Mouse (Mus musculus): Measurements from ENCODE around the gene E2f2. TPM values are rescaled to one million over a fixed set of nuclear protein-coding genes. Genes with fewer than 3 reads are reported as not detected.

E2f2 gene
- polyA plus RNA-seq, 1 experiment from 2014 or later = 4.3 TPM

GRCm38 (mm10) chr4:136179456-136179855 lies 7.3 kb downstream of the E2f2 start:
- peaks cover 23% of the 10 kb centered on the region for H3K4me1 ChIP-seq (replicated peaks; ENCODE audit: control insufficient read depth, insufficient read depth, low read length)
- H3K36me3 ChIP-seq (ENCODE audit: control insufficient read depth, insufficient read depth) = no peaks in the 10 kb centered on the region
- no peak overlapping the region; the same call in 1 of the 2 replicates for H3K4me2 ChIP-seq (ENCODE audit: low read length)
- ATAC-seq = no peak
- no peaks in the 10 kb centered on the region for H3K9me3 ChIP-seq (ENCODE audit: control insufficient read depth, low read length)
- H3K27me3 ChIP-seq (replicated peaks; ENCODE audit: control insufficient read depth, insufficient read depth, low read length) = no peaks in the 10 kb centered on the region
- no peak overlapping the region for H3K4me3 ChIP-seq (replicated peaks; ENCODE audit: low read length)
- no peak overlapping the region for H3K9ac ChIP-seq (replicated peaks; ENCODE audit: low read depth, low read length)
- WGBS = 93% methylated on average over 7 of the region's 7 CpGs
- H3K27ac ChIP-seq (ENCODE audit: low read length) = no peak overlapping the region

- H3K27ac ChIP-seq (ENCODE audit: low read length) = no peak overlapping the region
- H3K9me3 ChIP-seq (ENCODE audit: control insufficient read depth, low read length) = no peaks in the 10 kb centered on the region
- no peaks in the 10 kb centered on the region for H3K27me3 ChIP-seq (replicated peaks; ENCODE audit: control insufficient read depth, insufficient read depth, low read length)
- no peaks in the 10 kb centered on the region for H3K36me3 ChIP-seq (ENCODE audit: control insufficient read depth, insufficient read depth)
- H3K4me3 ChIP-seq (replicated peaks; ENCODE audit: low read length) = peak overlapping the region; percentile 35
- H3K9ac ChIP-seq (replicated peaks; ENCODE audit: low read depth, low read length) = peak overlapping the region; percentile 43
- WGBS = 4% methylated on average over 15 of the region's 15 CpGs
- peaks cover 23% of the 10 kb centered on the region for H3K4me1 ChIP-seq (replicated peaks; ENCODE audit: control insufficient read depth, insufficient read depth, low read length)
- H3K4me2 ChIP-seq (ENCODE audit: low read length) = peak overlapping the region; percentile 56
- peak; percentile 36 for ATAC-seq
Observed at GRCm38 (mm10) chr4:136179998-136180397, 7.8 kb downstream of the E2f2 start.

GRCm38 (mm10) chr4:136180408-136181330 lies 8.5 kb downstream of the E2f2 start:
- peak overlapping the region; percentile 35 for H3K4me3 ChIP-seq (replicated peaks; ENCODE audit: low read length)
- no peak overlapping the region for H3K27ac ChIP-seq (ENCODE audit: low read length)
- H3K27me3 ChIP-seq (replicated peaks; ENCODE audit: control insufficient read depth, insufficient read depth, low read length) = no peaks in the 10 kb centered on the region
- no peaks in the 10 kb centered on the region for H3K9me3 ChIP-seq (ENCODE audit: control insufficient read depth, low read length)
- peak; percentile 56 for ATAC-seq
- peak overlapping the region; percentile 43 for H3K9ac ChIP-seq (replicated peaks; ENCODE audit: low read depth, low read length)
- peak overlapping the region; percentile 56 for H3K4me2 ChIP-seq (ENCODE audit: low read length)
- WGBS = 23% methylated on average over 23 of the region's 23 CpGs
- H3K36me3 ChIP-seq (ENCODE audit: control insufficient read depth, insufficient read depth) = no peaks in the 10 kb centered on the region
- H3K4me1 ChIP-seq (replicated peaks; ENCODE audit: control insufficient read depth, insufficient read depth, low read length) = peaks cover 23% of the 10 kb centered on the region

DNA sequence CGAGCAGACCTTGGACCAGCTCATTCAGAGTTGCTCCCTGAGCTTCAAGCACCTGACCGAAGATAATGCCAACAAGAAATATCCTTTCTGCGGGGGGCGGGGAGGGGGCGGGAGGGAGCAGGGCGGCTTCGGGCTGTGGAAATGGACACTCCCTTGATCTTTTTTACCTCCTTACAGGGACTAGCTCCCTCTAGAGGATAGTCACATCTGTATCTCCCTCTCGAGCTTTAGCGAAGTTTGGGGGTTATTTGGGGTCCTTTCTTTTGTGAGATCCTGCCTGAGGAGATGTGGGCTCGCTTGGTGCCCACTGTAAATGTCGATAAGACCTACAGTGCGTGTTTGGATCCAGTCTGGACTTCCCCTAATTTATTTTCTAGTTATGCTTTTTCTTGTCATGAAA lies 9.2 kb downstream of the E2f2 start:
- ATAC-seq = no peak

DNA sequence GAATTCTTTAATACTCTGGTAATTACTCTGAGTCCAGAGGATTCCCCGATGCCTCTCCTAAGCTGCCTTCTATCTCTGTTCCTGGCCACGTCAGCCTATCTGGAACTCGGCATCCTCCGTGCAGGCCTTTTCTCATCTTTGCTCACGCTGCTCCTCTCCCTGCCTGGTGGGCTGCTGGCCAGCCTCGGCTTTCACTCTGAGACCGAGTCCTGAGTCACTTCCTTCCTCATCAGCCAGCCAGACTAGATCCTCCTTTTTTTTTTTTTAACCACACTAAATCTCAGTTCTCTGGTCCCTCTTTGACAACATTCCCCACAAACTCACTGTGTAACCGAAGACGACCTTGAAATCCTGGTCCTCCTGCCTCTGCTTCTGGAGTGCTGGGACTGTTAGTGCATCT lies 13.2 kb downstream of the E2f2 start:
- Histone ChIP-seq H3K4me1 (replicated peaks; ENCODE audit: control insufficient read depth, insufficient read depth, low read length) (peaks cover 18% of the 10 kb centered on the region), H3K4me2 (ENCODE audit: low read length) (no peak overlapping the region), H3K27me3 (replicated peaks; ENCODE audit: control insufficient read depth, insufficient read depth, low read length) (no peaks in the 10 kb centered on the region), H3K27ac (ENCODE audit: low read length) (no peak overlapping the region), H3K36me3 (ENCODE audit: control insufficient read depth, insufficient read depth) (no peaks in the 10 kb centered on the region), H3K4me3 (replicated peaks; ENCODE audit: low read length) (no peak overlapping the region), H3K9me3 (ENCODE audit: control insufficient read depth, low read length) (no peaks in the 10 kb centered on the region), H3K9ac (replicated peaks; ENCODE audit: low read depth, low read length) (no peak overlapping the region)
- WGBS = 85% methylated on average over 9 of the region's 9 CpGs
- ATAC-seq = no peak

More for the DNA sequence above, 9.2 kb downstream of the E2f2 start:
- H3K27me3 ChIP-seq (replicated peaks; ENCODE audit: control insufficient read depth, insufficient read depth, low read length) = no peaks in the 10 kb centered on the region
- H3K4me1 ChIP-seq (replicated peaks; ENCODE audit: control insufficient read depth, insufficient read depth, low read length) = peaks cover 23% of the 10 kb centered on the region
- no peak overlapping the region for H3K4me2 ChIP-seq (ENCODE audit: low read length)
- no peak overlapping the region for H3K27ac ChIP-seq (ENCODE audit: low read length)
- WGBS = 29% methylated on average over 12 of the region's 12 CpGs
- no peaks in the 10 kb centered on the region for H3K36me3 ChIP-seq (ENCODE audit: control insufficient read depth, insufficient read depth)
- no peak overlapping the region for H3K4me3 ChIP-seq (replicated peaks; ENCODE audit: low read length)
- no peak overlapping the region for H3K9ac ChIP-seq (replicated peaks; ENCODE audit: low read depth, low read length)
- no peaks in the 10 kb centered on the region for H3K9me3 ChIP-seq (ENCODE audit: control insufficient read depth, low read length)

DNA sequence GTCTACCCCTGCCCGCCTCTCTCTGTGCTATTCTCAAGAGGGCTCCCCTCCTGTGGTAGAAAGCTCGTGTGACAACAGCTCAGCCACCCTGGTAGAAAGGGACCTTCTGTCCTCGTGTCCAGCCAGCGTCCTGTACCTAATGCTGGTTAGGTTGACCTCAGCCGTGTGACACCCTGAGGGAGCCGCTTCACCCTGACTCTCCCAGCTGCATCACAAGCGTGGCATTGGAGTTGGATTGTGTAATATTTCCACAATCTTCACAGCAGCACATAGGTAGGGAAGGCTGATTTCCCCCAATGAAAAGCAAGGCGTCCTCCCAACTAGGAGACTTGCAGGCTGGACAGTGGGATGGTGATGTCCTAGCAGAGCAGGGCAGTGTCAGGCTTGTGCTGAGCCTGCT lies 14.1 kb downstream of the E2f2 start:
- no peak overlapping the region for H3K9ac ChIP-seq (replicated peaks; ENCODE audit: low read depth, low read length)
- no peak overlapping the region for H3K4me2 ChIP-seq (ENCODE audit: low read length)
- peaks cover 9% of the 10 kb centered on the region for H3K4me1 ChIP-seq (replicated peaks; ENCODE audit: control insufficient read depth, insufficient read depth, low read length)
- H3K9me3 ChIP-seq (ENCODE audit: control insufficient read depth, low read length) = no peaks in the 10 kb centered on the region
- H3K4me3 ChIP-seq (replicated peaks; ENCODE audit: low read length) = no peak overlapping the region
- H3K27me3 ChIP-seq (replicated peaks; ENCODE audit: control insufficient read depth, insufficient read depth, low read length) = no peaks in the 10 kb centered on the region
- H3K27ac ChIP-seq (ENCODE audit: low read length) = no peak overlapping the region
- H3K36me3 ChIP-seq (ENCODE audit: control insufficient read depth, insufficient read depth) = no peaks in the 10 kb centered on the region
- no peak for ATAC-seq
- WGBS = 87% methylated on average over 8 of the region's 8 CpGs

GRCm38 (mm10) chr4:136186739-136187472 lies 14.7 kb downstream of the E2f2 start:
- H3K4me1 ChIP-seq (replicated peaks; ENCODE audit: control insufficient read depth, insufficient read depth, low read length) = peaks cover 9% of the 10 kb centered on the region
- H3K4me3 ChIP-seq (replicated peaks; ENCODE audit: low read length) = no peak overlapping the region
- no peak overlapping the region for H3K27ac ChIP-seq (ENCODE audit: low read length)
- no peak overlapping the region for H3K9ac ChIP-seq (replicated peaks; ENCODE audit: low read depth, low read length)
- no peak for ATAC-seq
- 69% methylated on average over 23 of the region's 23 CpGs for WGBS
- H3K4me2 ChIP-seq (ENCODE audit: low read length) = no peak overlapping the region
- no peaks in the 10 kb centered on the region for H3K27me3 ChIP-seq (replicated peaks; ENCODE audit: control insufficient read depth, insufficient read depth, low read length)
- H3K9me3 ChIP-seq (ENCODE audit: control insufficient read depth, low read length) = no peaks in the 10 kb centered on the region
- H3K36me3 ChIP-seq (ENCODE audit: control insufficient read depth, insufficient read depth) = no peaks in the 10 kb centered on the region

- Histone ChIP-seq H3K4me3 (replicated peaks; ENCODE audit: low read length) (no peak overlapping the region), H3K27me3 (replicated peaks; ENCODE audit: control insufficient read depth, insufficient read depth, low read length) (no peaks in the 10 kb centered on the region), H3K4me1 (replicated peaks; ENCODE audit: control insufficient read depth, insufficient read depth, low read length) (peaks cover 9% of the 10 kb centered on the region), H3K27ac (ENCODE audit: low read length) (no peak overlapping the region), H3K9ac (replicated peaks; ENCODE audit: low read depth, low read length) (no peak overlapping the region), H3K36me3 (ENCODE audit: control insufficient read depth, insufficient read depth) (no peaks in the 10 kb centered on the region), H3K4me2 (ENCODE audit: low read length) (no peak overlapping the region), H3K9me3 (ENCODE audit: control insufficient read depth, low read length) (no peaks in the 10 kb centered on the region)
- 84% methylated on average over 6 of the region's 6 CpGs for WGBS
- no peak for ATAC-seq
Observed at GRCm38 (mm10) chr4:136188973-136189737, 17.0 kb downstream of the E2f2 start.

GRCm38 (mm10) chr4:136189912-136190311 lies 17.7 kb downstream of the E2f2 start:
- no peaks in the 10 kb centered on the region for H3K27me3 ChIP-seq (replicated peaks; ENCODE audit: control insufficient read depth, insufficient read depth, low read length)
- H3K9ac ChIP-seq (replicated peaks; ENCODE audit: low read depth, low read length) = no peak overlapping the region
- H3K4me2 ChIP-seq (ENCODE audit: low read length) = no peak overlapping the region
- no peak overlapping the region for H3K4me3 ChIP-seq (replicated peaks; ENCODE audit: low read length)
- no peaks in the 10 kb centered on the region for H3K36me3 ChIP-seq (ENCODE audit: control insufficient read depth, insufficient read depth)
- no peaks in the 10 kb centered on the region for H3K9me3 ChIP-seq (ENCODE audit: control insufficient read depth, low read length)
- H3K4me1 ChIP-seq (replicated peaks; ENCODE audit: control insufficient read depth, insufficient read depth, low read length) = peaks cover 9% of the 10 kb centered on the region
- 87% methylated on average over 8 of the region's 8 CpGs for WGBS
- ATAC-seq = no peak
- no peak overlapping the region for H3K27ac ChIP-seq (ENCODE audit: low read length)

All from forebrain, embryonic 16.5 days (tissue).